Mouse (Mus musculus): ENCODE results near the gene Wdr45b.
"Not testable (repeated sequence)": the region's sequence is repeated elsewhere in the genome, so short reads cannot be mapped to it uniquely, and the experiment has no call there.

The Wdr45b gene

DNA sequence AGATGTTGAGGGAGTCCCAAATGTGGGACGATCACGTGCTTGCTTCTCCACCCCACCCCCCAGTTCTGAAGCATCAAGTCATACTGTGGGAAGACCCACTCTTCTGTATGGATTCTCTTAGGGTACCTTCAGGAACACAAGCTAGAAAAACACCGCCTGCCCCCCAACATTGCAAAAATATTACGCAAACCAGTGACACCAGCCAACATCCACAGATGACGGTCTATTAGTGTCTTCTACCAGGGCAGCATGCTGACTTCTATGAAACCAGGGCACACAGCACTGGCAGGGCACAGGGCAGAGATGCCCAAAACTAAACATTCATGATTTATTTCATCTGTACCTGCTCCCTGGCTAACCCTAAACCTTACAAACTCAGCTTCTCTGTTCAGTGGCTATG is 27.6 kb downstream of the Wdr45b start:
- no peak for DNase-seq

DNA sequence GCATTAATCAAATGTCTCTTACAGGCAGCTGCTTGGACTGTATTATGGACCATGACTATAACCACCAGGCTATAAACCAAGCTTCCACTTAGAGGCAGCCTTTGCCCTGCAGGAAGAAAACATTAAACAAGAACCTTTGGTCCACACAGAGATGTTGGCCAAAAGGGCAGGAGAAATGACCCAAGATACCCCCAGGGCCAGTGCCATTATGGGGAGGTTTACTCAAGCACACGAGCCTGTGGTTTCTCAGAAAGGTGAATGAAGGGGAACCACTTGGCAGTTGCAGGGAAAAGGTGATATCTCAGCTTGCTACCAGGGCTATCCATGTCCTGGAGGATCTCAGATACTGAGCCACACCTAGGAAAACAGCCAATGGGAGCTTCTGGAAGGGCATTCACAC is 28.2 kb downstream of the Wdr45b start:
- DNase-seq: no peak

DNA sequence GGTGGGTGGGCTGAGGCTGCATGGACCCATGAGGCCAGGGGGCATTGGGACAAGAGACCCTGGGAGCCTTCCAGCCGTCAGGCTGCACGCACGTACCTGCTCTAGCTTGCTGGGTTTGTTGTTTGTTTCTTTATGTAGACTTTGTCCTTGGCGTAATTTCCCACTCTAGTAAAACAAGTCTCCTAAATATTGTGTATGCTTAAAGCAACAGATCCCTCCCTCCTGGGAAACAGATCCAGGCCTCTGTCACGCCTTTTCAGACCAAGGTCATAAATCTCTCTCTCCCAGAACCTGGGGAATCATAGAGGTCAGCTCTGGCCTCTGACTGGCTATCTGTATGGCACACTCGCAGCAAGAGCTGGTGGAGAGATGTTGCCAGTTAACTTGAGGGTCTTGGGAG is 46.5 kb downstream of the Wdr45b start:
- not testable (repeated sequence) for DNase-seq

DNA sequence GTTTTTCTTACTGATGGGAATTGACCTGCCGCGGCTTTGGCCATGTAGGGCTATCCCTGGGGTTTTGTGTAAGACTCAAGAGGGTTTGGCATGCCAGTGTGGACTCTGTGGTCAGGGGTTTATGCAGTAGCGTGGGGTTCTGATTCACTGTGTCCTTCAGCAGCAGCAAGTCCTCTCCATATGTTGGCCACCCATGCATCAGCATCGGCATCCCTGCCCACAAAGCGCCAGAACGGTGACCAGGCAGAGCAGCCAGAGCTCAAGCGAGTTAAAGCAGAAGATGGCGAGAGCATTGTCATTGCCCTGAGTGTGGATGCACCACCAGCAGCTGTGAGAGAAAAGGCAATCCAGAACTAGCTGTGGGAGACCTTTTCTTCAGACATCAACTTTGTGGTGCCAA is 47.6 kb downstream of the Wdr45b start:
- DNase-seq: no peak

DNA sequence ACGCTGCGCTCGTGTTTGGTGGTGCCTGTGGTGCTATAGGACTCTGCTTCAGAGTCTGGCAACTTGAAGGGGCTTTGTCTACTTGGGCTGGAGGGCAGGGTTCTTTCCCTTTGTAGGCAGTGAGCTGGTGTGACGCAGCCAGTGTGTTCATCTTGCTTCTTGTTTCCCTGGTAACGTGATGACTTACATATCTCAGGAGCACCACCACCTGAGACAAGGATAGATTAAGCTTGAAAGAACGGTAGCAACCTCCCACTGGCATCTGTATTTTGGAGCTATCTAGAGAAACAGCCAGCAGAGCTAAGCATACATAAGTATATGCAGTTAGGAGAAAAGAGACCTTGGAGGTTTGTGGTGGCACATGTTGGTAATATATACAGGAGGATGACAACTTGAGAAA is 48.9 kb downstream of the Wdr45b start:
- no peak for DNase-seq

DNA sequence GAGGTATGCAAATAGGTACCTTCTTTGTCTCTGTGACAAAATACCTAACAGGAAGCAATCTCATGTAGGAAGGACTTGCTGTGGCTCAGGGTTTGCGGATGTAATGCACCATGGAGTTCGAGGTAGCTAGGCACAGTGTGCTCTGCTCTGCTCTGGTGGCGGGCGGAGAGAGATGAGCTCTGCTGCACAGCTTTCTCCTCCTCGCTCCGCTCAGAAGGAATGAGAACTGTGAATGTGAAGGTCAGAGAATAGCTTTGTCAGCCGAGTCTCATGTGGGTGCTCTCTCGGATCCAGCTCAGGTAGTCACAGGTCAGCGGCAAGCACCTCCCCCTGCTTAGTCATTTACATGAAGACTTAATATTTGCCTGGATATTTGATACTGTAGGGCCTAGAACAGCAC is 54.0 kb downstream of the Wdr45b start:
- no peak for DNase-seq

DNA sequence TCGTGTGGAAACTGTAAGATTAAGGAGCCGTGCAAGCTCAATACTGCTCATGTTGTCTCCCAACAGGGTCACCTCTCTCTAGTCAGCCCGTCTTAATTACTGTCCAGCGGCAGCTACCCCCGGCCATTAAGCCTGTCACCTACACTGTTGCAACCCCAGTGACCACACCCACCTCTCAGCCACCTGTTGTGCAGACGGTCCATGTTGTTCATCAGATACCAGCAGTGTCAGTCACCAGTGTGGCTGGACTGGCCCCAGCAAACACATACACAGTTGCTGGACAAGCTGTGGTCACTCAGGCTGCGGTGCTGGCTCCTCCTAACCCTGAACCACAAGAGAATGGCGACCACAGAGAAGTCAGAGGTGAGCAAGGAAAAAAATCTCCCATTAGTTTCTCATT is 55.8 kb downstream of the Wdr45b start:
- no peak for DNase-seq

DNA sequence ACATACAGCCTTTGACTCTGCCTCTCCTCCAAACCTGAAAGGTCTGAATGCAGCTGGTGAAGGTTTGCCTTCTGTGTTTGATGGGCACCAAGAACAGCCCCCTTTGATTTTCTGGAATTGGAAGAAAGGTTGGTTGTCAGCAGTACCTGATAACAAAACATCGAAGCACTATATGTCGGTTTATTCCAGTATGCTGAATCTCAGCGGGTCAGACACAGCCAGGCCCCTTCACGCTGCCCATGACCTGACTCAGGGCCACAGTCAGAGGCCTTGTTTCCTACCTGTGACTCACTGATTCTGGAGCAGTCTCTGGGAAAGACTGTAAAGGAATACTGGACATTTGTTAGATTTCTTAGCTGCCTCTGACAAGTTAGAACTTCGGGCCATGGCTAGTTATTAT is 59.5 kb downstream of the Wdr45b start:
- DNase-seq: no peak

DNA sequence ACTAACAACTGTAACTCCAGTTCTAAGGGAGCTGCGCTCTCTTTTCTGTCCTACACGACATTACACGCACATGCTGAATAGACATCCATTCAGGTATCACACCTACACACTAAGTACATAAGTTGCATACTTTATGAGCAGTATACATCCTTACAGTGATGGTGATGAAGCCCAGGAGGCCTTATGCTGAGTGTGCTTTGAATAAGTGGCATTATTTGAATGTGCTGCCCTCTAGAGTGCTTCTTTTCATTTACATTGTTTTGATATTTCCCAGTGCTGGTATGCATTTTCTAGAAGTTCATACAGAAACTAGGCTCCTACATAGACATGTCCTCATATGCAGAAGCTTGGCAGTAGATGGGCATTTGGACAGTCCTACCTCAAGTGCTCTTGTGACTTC is 64.4 kb downstream of the Wdr45b start:
- DNase-seq: no peak

DNA sequence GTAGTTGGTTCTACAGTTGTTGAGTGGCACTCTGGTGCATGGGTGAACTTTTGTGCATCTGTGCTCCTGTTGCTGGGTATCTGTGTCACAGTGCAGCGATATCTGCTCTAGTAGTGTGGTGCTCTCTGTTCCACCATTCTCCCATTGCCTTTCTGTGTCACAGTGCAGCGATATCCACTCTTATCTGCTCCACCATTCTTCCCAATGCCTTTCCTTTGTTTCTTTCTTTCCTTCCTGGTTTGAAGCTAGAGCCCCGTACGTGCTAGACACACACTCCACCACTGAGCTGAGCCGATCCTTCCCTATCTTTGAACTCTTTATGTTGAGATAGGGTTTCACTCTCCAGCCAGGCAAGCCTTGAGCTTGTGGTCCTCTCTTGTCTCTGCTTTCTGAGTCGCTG is 71.3 kb downstream of the Wdr45b start:
- no peak for DNase-seq

DNA sequence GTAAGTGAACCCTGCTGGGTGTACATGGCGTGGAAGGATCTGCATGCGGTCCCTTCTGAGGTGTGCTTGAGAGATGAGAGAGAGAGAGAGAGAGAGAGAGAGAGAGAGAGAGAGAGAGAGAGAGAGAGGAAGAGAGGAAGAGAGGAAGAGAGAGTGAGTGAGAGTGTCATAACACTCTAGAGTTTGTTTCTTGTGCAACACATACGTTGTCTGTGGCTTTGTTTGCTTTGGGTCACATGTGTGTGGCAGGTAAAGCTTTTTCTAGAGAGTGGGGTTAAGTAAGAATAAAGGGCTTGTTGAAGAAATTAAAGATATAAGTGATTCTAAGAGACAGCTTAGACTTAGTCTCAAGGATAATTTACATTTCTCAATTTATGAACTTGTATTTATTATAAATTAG is 76.2 kb downstream of the Wdr45b start:
- no peak for DNase-seq

DNA sequence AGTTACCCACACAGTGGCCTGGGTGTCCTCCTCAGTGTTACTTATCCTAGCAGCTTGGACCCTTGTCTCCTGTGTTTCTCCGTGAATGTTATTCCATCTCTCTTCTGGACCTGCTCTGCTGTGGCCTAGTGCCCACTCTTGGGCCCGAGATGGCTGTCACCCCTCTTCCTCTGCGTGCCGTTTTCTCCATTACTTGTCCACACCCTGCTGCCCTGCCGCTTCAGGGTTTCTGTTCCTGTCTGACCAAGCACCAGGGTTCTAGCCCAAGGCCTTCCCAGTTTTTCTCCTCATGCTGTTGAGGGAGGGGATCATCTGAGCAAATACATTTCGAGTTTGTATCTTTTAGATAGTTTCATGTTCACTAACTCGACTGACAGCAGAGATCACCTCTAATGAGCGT is 76.7 kb downstream of the Wdr45b start:
- DNase-seq: no peak

Measured in B cell, adult 2 months (primary cell).